Mouse (Mus musculus): ENCODE measurements at regions not wholly inside any gene's neighbourhood (a gene's known extent, or its start where the extent isn't known, plus 50 kb on each side); places are given as distances from the start of the nearest gene placed in this dataset.

- Histone ChIP-seq H3K4me1 (ENCODE audit: insufficient read depth, low read depth, low read length) (no peaks in the 10 kb centered on the region), H3K27me3 (ENCODE audit: insufficient read depth, low read length) (no peaks in the 10 kb centered on the region), H3K36me3 (replicated peaks) (no peaks in the 10 kb centered on the region), H3K9me3 (replicated peaks) (peaks cover 12% of the 10 kb centered on the region), H3K4me3 (ENCODE audit: low read depth, low read length) (no peak overlapping the region)
- DNase-seq (ENCODE audit: low spot score) (no peak), ATAC-seq (ENCODE audit: extremely low read depth, insufficient number of reproducible peaks, low FRiP score, poor library complexity, severe bottlenecking) (no peak)
- TF ChIP-seq GATA1 (IDR thresholded peaks at IDR 0.05; ENCODE audit: borderline replicate concordance, low read length) (no peak), GATA2 (IDR thresholded peaks at IDR 0.05; ENCODE audit: borderline replicate concordance, low read depth, low read length) (no peak), CTCF (IDR thresholded peaks at IDR 0.05; ENCODE audit: low read depth, low read length) (no peak), POLR2AphosphoS5 (IDR thresholded peaks at IDR 0.05; ENCODE audit: insufficient replicate concordance, low read depth, low read length) (no peak), TAL1 (conservative IDR thresholded peaks at IDR 0.05; ENCODE audit: low read depth, low read length) (no peak)
Measured at GRCm38 (mm10) chr3:149575678-149576077, 585.3 kb upstream of the Adgrl2 start.

- no peak for ATAC-seq (ENCODE audit: extremely low read depth, insufficient number of reproducible peaks, low FRiP score, poor library complexity, severe bottlenecking)
- Histone ChIP-seq H3K4me1 (ENCODE audit: insufficient read depth, low read depth, low read length) (no peaks in the 10 kb centered on the region), H3K36me3 (replicated peaks) (no peaks in the 10 kb centered on the region), H3K4me3 (ENCODE audit: low read depth, low read length) (no peak overlapping the region), H3K9me3 (replicated peaks) (0 out of 2 replicates have a peak, but pooled peaks cover 4% of the 10 kb centered on the region), H3K27me3 (ENCODE audit: insufficient read depth, low read length) (no peaks in the 10 kb centered on the region)
- TF ChIP-seq POLR2AphosphoS5 (IDR thresholded peaks at IDR 0.05; ENCODE audit: insufficient replicate concordance, low read depth, low read length) (no peak), GATA2 (IDR thresholded peaks at IDR 0.05; ENCODE audit: borderline replicate concordance, low read depth, low read length) (no peak), CTCF (IDR thresholded peaks at IDR 0.05; ENCODE audit: low read depth, low read length) (no peak), TAL1 (conservative IDR thresholded peaks at IDR 0.05; ENCODE audit: low read depth, low read length) (no peak), GATA1 (IDR thresholded peaks at IDR 0.05; ENCODE audit: borderline replicate concordance, low read length) (no peak)
- no peak for DNase-seq (ENCODE audit: low spot score)
Measured at GRCm38 (mm10) chr3:149566853-149567252, 576.5 kb upstream of the Adgrl2 start.

GRCm38 (mm10) chr3:149550231-149550951, 560.0 kb upstream of the Adgrl2 start:
- DNase-seq (ENCODE audit: low spot score) (no peak), ATAC-seq (ENCODE audit: extremely low read depth, insufficient number of reproducible peaks, low FRiP score, poor library complexity, severe bottlenecking) (no peak)
- no peak overlapping the region for H3K4me3 ChIP-seq (ENCODE audit: low read depth, low read length)
- no peaks in the 10 kb centered on the region for H3K4me1 ChIP-seq (ENCODE audit: insufficient read depth, low read depth, low read length)
- H3K36me3 ChIP-seq (replicated peaks) = no peaks in the 10 kb centered on the region
- H3K9me3 ChIP-seq (replicated peaks) = peaks cover 6% of the 10 kb centered on the region; the same call in 1 of the 2 replicates
- no peak for TF ChIP-seq GATA2 (IDR thresholded peaks at IDR 0.05; ENCODE audit: borderline replicate concordance, low read depth, low read length)
- no peak for TF ChIP-seq TAL1 (conservative IDR thresholded peaks at IDR 0.05; ENCODE audit: low read depth, low read length)
- TF ChIP-seq POLR2AphosphoS5 (IDR thresholded peaks at IDR 0.05; ENCODE audit: insufficient replicate concordance, low read depth, low read length) = no peak
- TF ChIP-seq CTCF (IDR thresholded peaks at IDR 0.05; ENCODE audit: low read depth, low read length) = no peak
- no peak for TF ChIP-seq GATA1 (IDR thresholded peaks at IDR 0.05; ENCODE audit: borderline replicate concordance, low read length)
- H3K27me3 ChIP-seq (ENCODE audit: insufficient read depth, low read length) = no peaks in the 10 kb centered on the region

GRCm38 (mm10) chr3:149547045-149547444, 556.7 kb upstream of the Adgrl2 start:
- ATAC-seq (ENCODE audit: extremely low read depth, insufficient number of reproducible peaks, low FRiP score, poor library complexity, severe bottlenecking) = no peak
- Histone ChIP-seq H3K9me3 (replicated peaks) (peaks cover 11% of the 10 kb centered on the region), H3K4me3 (ENCODE audit: low read depth, low read length) (no peak overlapping the region), H3K36me3 (replicated peaks) (no peaks in the 10 kb centered on the region), H3K4me1 (ENCODE audit: insufficient read depth, low read depth, low read length) (no peaks in the 10 kb centered on the region), H3K27me3 (ENCODE audit: insufficient read depth, low read length) (no peaks in the 10 kb centered on the region)
- TF ChIP-seq TAL1 (conservative IDR thresholded peaks at IDR 0.05; ENCODE audit: low read depth, low read length) = no peak
- TF ChIP-seq GATA2 (IDR thresholded peaks at IDR 0.05; ENCODE audit: borderline replicate concordance, low read depth, low read length) = no peak
- TF ChIP-seq POLR2AphosphoS5 (IDR thresholded peaks at IDR 0.05; ENCODE audit: insufficient replicate concordance, low read depth, low read length) = no peak
- DNase-seq (ENCODE audit: low spot score) = no peak

GRCm38 (mm10) chr3:149546256-149546655, 555.9 kb upstream of the Adgrl2 start:
- TF ChIP-seq GATA2 (IDR thresholded peaks at IDR 0.05; ENCODE audit: borderline replicate concordance, low read depth, low read length) (no peak), POLR2AphosphoS5 (IDR thresholded peaks at IDR 0.05; ENCODE audit: insufficient replicate concordance, low read depth, low read length) (no peak), GATA1 (IDR thresholded peaks at IDR 0.05; ENCODE audit: borderline replicate concordance, low read length) (no peak), CTCF (IDR thresholded peaks at IDR 0.05; ENCODE audit: low read depth, low read length) (no peak)
- no peaks in the 10 kb centered on the region for H3K4me1 ChIP-seq (ENCODE audit: insufficient read depth, low read depth, low read length)
- H3K9me3 ChIP-seq (replicated peaks) = peaks cover 14% of the 10 kb centered on the region
- H3K36me3 ChIP-seq (replicated peaks) = no peaks in the 10 kb centered on the region
- ATAC-seq (ENCODE audit: extremely low read depth, insufficient number of reproducible peaks, low FRiP score, poor library complexity, severe bottlenecking) (no peak), DNase-seq (ENCODE audit: low spot score) (no peak)
- no peak overlapping the region for H3K4me3 ChIP-seq (ENCODE audit: low read depth, low read length)
- no peaks in the 10 kb centered on the region for H3K27me3 ChIP-seq (ENCODE audit: insufficient read depth, low read length)

- no peaks in the 10 kb centered on the region for H3K36me3 ChIP-seq (replicated peaks)
- H3K4me3 ChIP-seq (ENCODE audit: low read depth, low read length) = no peak overlapping the region
- peaks cover 24% of the 10 kb centered on the region for H3K9me3 ChIP-seq (replicated peaks)
- DNase-seq (ENCODE audit: low spot score) = no peak
- no peaks in the 10 kb centered on the region for H3K4me1 ChIP-seq (ENCODE audit: insufficient read depth, low read depth, low read length)
- TF ChIP-seq CTCF (IDR thresholded peaks at IDR 0.05; ENCODE audit: low read depth, low read length) = no peak
- TF ChIP-seq GATA1 (IDR thresholded peaks at IDR 0.05; ENCODE audit: borderline replicate concordance, low read length) = no peak
- no peak for TF ChIP-seq TAL1 (conservative IDR thresholded peaks at IDR 0.05; ENCODE audit: low read depth, low read length)
- TF ChIP-seq POLR2AphosphoS5 (IDR thresholded peaks at IDR 0.05; ENCODE audit: insufficient replicate concordance, low read depth, low read length) = no peak
- no peak for TF ChIP-seq GATA2 (IDR thresholded peaks at IDR 0.05; ENCODE audit: borderline replicate concordance, low read depth, low read length)
- H3K27me3 ChIP-seq (ENCODE audit: insufficient read depth, low read length) = no peaks in the 10 kb centered on the region
- no peak for ATAC-seq (ENCODE audit: extremely low read depth, insufficient number of reproducible peaks, low FRiP score, poor library complexity, severe bottlenecking)
Measured at GRCm38 (mm10) chr3:149534183-149534582, 543.8 kb upstream of the Adgrl2 start.
